Mouse (Mus musculus) heart, embryonic 11.5 days (tissue): ENCODE data around the gene Hsd17b2. TPM values are rescaled to one million over a fixed set of nuclear protein-coding genes. Genes with fewer than 3 reads are reported as not detected.

Experiments used
- ATAC-seq: fragments of 200-750 bp; cut with Nextera tagmentation; replicated peaks from 2 replicates; pipeline ENCODE4 v1.8.0; 2017; ENCODE audit warnings: moderate library complexity; ENCODE audit not compliant: insufficient number of reproducible peaks, low FRiP score, low TSS enrichment
- H3K27ac ChIP-seq: fragments of 300-500 bp; sonication (generic); 2 replicates; pipeline ENCODE4 v1.5.1; 2014; ENCODE audit warnings: mild to moderate bottlenecking, low read depth, low read length
- H3K27me3 ChIP-seq: fragments of 300-500 bp; sonication (generic); 2 replicates; pipeline ENCODE4 v1.6.1; 2014; ENCODE audit warnings: mild to moderate bottlenecking, low read length, mixed read lengths; ENCODE audit not compliant: control insufficient read depth, insufficient read depth
- H3K36me3 ChIP-seq: fragments of 300-500 bp; sonication (generic); 2 replicates; pipeline ENCODE4 v1.6.1; 2014; ENCODE audit warnings: mild to moderate bottlenecking, low read length, moderate library complexity, mixed read lengths; ENCODE audit not compliant: control insufficient read depth, insufficient read depth
- H3K4me1 ChIP-seq: fragments of 300-500 bp; sonication (generic); 2 replicates; pipeline ENCODE4 v1.6.1; 2014; ENCODE audit warnings: low read length; ENCODE audit not compliant: control insufficient read depth, insufficient read depth
- H3K4me2 ChIP-seq: fragments of 300-500 bp; sonication (generic); 2 replicates; pipeline ENCODE4 v1.6.1; 2014; ENCODE audit warnings: mild to moderate bottlenecking, moderate library complexity
- H3K4me3 ChIP-seq: fragments of 300-500 bp; sonication (generic); 2 replicates; pipeline ENCODE4 v1.5.1; 2014; ENCODE audit warnings: low read depth, low read length
- H3K9ac ChIP-seq: fragments of 300-500 bp; sonication (generic); 2 replicates; pipeline ENCODE4 v1.6.1; 2014; ENCODE audit warnings: mild to moderate bottlenecking, low read depth, low read length, moderate library complexity
- H3K9me3 ChIP-seq: fragments of 300-500 bp; sonication (generic); replicated peaks from 2 replicates; pipeline ENCODE4 v1.6.1; 2016; ENCODE audit warnings: low read length; ENCODE audit not compliant: control insufficient read depth
- WGBS: fragments of 180-500 bp; shearing (Covaris S2); extraction: QIAGEN DNeasy Blood & Tissue Kit; methylation state at CpG from one replicate; pipeline ENCODE4 v1.1.7; 2014; ENCODE audit not compliant: insufficient replicate concordance; 5-methylcytosine and 5-hydroxymethylcytosine counted together
- polyA plus RNA-seq: library from polyadenylated mRNA; unstranded; fragments of >200 nt; fragmentation: Nextera tagmentation; extraction: Ambion mirVana; gene quantifications from 2 replicates; pipeline ENCODE4 v1.2.1, GENCODE M21; 2014

The Hsd17b2 gene
- polyA plus RNA-seq: 0.34 and 0.46 TPM in 2 replicates

- Histone ChIP-seq H3K4me1 (no peaks in the 10 kb centered on the region), H3K4me2 (no peak within 1 kb of the TSS), H3K9me3 (no peaks in the 10 kb centered on the region), H3K27ac (no peak within 1 kb of the TSS), H3K36me3 (no peaks in the 10 kb centered on the region), H3K27me3 (no peaks in the 10 kb centered on the region), H3K9ac (no peak within 1 kb of the TSS), H3K4me3 (no peak within 1 kb of the TSS)
- ATAC-seq: no peak
- WGBS: 48% methylated on average over 13 of the region's 13 CpGs
Measured at GRCm38 (mm10) chr8:117701859-117702258, at the start of gene Hsd17b2. Gene Hsd17b2 (plus strand): TSS chr8:117701904.

DNA sequence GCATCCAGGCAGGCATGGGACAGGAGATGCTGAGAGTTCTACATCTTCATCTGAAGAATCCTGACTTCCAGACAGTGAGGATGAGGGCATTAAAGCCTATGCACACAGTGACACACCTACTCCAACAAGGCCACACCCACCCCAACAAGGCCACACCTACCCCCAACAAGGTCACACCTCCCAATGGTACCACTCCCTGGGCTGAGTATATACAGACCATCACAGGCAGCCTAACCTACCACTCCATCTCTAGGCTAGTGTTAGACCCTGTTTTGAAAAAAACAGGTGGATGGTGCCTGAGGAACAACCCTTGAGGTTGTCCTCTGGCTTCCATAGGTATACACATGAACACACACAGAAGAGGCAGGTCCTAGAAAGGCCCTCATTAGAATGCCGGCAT lies 49.4 kb upstream of the Hsd17b2 start:
- H3K9me3 ChIP-seq: no peaks in the 10 kb centered on the region; the same call in 1 of the 2 replicates
- no peak overlapping the region for H3K4me3 ChIP-seq
- no peaks in the 10 kb centered on the region for H3K27me3 ChIP-seq
- no peaks in the 10 kb centered on the region for H3K4me1 ChIP-seq
- no peaks in the 10 kb centered on the region for H3K36me3 ChIP-seq
- no peak overlapping the region for H3K27ac ChIP-seq
- no peak overlapping the region for H3K9ac ChIP-seq
- H3K4me2 ChIP-seq: no peak overlapping the region
- no peak for ATAC-seq
- WGBS: 79% methylated on average over 1 of the region's 1 CpGs

DNA sequence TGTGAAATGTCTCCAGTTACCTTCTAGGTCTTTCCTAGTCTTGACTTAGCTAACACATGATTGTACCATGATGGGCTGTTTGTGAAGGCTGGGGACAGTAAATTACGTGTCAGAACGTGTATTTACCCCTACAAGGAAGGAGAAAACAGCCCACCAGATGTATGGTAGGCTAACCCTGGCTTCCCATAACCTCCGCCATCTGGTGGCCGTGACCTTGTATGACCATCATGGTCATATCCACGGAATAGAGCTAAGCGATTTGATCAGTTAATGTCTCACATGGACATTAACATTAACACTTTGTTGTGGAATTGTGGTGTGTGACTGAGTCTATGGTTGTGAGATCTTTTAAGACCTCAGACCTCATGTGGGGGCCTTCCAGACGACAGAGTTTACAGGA lies 42.7 kb upstream of the Hsd17b2 start:
- 70% methylated on average over 7 of the region's 7 CpGs for WGBS
- H3K9ac ChIP-seq: no peak overlapping the region
- no peak overlapping the region for H3K4me3 ChIP-seq
- H3K9me3 ChIP-seq: no peaks in the 10 kb centered on the region
- no peak overlapping the region for H3K4me2 ChIP-seq
- H3K36me3 ChIP-seq: no peaks in the 10 kb centered on the region
- H3K27ac ChIP-seq: no peak overlapping the region
- H3K27me3 ChIP-seq: no peaks in the 10 kb centered on the region
- H3K4me1 ChIP-seq: peaks cover 12% of the 10 kb centered on the region
- no peak for ATAC-seq

- ATAC-seq: peak; percentile 46
- no peaks in the 10 kb centered on the region for H3K27me3 ChIP-seq
- peaks cover 12% of the 10 kb centered on the region for H3K4me1 ChIP-seq
- no peak overlapping the region for H3K4me3 ChIP-seq
- H3K9ac ChIP-seq: 0 out of 2 replicates have a peak overlapping the region, but pooled peaks have one; percentile 12
- 28% methylated on average over 11 of the region's 11 CpGs for WGBS
- peak overlapping the region; percentile 18; the same call in 1 of the 2 replicates for H3K4me2 ChIP-seq
- peak overlapping the region; percentile 8; the same call in 1 of the 2 replicates for H3K27ac ChIP-seq
- H3K36me3 ChIP-seq: no peaks in the 10 kb centered on the region
- no peaks in the 10 kb centered on the region for H3K9me3 ChIP-seq
Measured at GRCm38 (mm10) chr8:117660358-117661031, 41.2 kb upstream of the Hsd17b2 start.

- H3K4me2 ChIP-seq: no peak overlapping the region
- no peak overlapping the region for H3K9ac ChIP-seq
- H3K27me3 ChIP-seq: 0 out of 2 replicates have a peak, but pooled peaks cover 3% of the 10 kb centered on the region
- no peak overlapping the region for H3K27ac ChIP-seq
- 71% methylated on average over 13 of the region's 13 CpGs for WGBS
- H3K9me3 ChIP-seq: no peaks in the 10 kb centered on the region
- no peaks in the 10 kb centered on the region for H3K36me3 ChIP-seq
- no peaks in the 10 kb centered on the region for H3K4me1 ChIP-seq
- no peak overlapping the region for H3K4me3 ChIP-seq
- no peak for ATAC-seq
Measured at GRCm38 (mm10) chr8:117667349-117668124, 34.2 kb upstream of the Hsd17b2 start.

DNA sequence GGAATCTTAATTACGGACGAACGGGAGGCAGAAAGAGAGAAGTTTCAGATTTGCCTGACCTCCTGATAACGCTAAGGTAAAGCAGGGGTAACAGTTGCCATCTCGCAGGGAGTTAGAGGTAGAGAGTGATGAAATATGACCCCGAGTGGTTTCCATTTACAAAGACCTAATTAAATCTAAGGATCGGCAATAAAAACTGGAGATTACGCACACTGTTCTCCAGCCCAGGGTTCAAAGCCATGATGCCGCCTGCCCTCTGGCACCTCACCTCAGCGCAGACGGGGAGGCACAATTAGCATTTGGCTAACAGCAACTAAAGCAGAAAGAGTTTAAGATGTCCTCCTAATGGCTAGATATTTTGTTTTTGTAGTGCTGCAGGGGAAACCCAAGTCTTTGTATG lies 31.2 kb upstream of the Hsd17b2 start:
- Histone ChIP-seq H3K9me3 (no peaks in the 10 kb centered on the region), H3K4me1 (no peaks in the 10 kb centered on the region), H3K36me3 (no peaks in the 10 kb centered on the region), H3K27ac (no peak overlapping the region), H3K9ac (no peak overlapping the region), H3K27me3 (0 out of 2 replicates have a peak, but pooled peaks cover 3% of the 10 kb centered on the region), H3K4me3 (no peak overlapping the region), H3K4me2 (no peak overlapping the region)
- ATAC-seq: no peak
- WGBS: 28% methylated on average over 11 of the region's 11 CpGs

GRCm38 (mm10) chr8:117672558-117672957 lies 29.1 kb upstream of the Hsd17b2 start:
- WGBS: 85% methylated on average over 3 of the region's 3 CpGs
- H3K36me3 ChIP-seq: no peaks in the 10 kb centered on the region
- H3K9me3 ChIP-seq: no peaks in the 10 kb centered on the region
- no peak overlapping the region for H3K9ac ChIP-seq
- no peak overlapping the region for H3K27ac ChIP-seq
- no peak overlapping the region for H3K4me3 ChIP-seq
- H3K27me3 ChIP-seq: 0 out of 2 replicates have a peak, but pooled peaks cover 3% of the 10 kb centered on the region
- ATAC-seq: no peak
- no peak overlapping the region for H3K4me2 ChIP-seq
- H3K4me1 ChIP-seq: no peaks in the 10 kb centered on the region

DNA sequence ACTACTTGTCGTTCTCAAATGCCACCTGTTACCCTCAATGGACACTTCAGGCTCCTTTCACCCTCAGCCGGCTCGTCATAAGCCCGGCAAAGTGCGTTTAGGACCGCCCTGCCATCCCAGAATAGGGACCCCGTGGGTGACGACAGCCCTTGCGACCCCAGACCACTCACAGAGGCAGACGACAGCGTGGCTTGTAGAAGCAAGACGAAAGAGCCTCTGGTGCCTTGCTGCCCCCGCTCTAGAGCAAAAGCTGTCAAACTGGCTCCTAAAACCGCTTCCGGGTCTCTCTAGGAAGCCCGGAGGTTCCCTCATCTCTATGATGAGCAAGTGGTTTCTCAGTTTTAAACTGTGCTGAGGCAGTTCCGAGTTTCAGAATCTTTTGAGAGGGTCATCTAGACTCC lies 28.3 kb upstream of the Hsd17b2 start, which contains the start of gene Sdr42e1:
Gene Sdr42e1, minus strand, starts transcription at position 260 of the 401 bp plus-strand sequence.
- no peak for ATAC-seq
- no peaks in the 10 kb centered on the region for H3K36me3 ChIP-seq
- H3K9ac ChIP-seq: peak within 1 kb of the TSS; percentile 34
- H3K4me3 ChIP-seq: peak within 1 kb of the TSS; percentile 48
- 0 out of 2 replicates have a peak, but pooled peaks cover 3% of the 10 kb centered on the region for H3K27me3 ChIP-seq
- no peaks in the 10 kb centered on the region for H3K9me3 ChIP-seq
- H3K4me2 ChIP-seq: peak within 1 kb of the TSS; percentile 66
- WGBS: 15% methylated on average over 17 of the region's 17 CpGs
- no peak within 1 kb of the TSS for H3K27ac ChIP-seq
- H3K4me1 ChIP-seq: no peaks in the 10 kb centered on the region
